Mouse (Mus musculus) layer of hippocampus, adult 9-10 months (tissue): ENCODE results near the gene Rasa2.
"Not testable (repeated sequence)": the region's sequence is repeated elsewhere in the genome, so short reads cannot be mapped to it uniquely, and the experiment has no call there.

Experiments
- DNase-seq: peaks from one replicate; pipeline ENCODE4 v3.0.0; 2022; ENCODE audit warnings: low spot score

The Rasa2 gene

GRCm38 (mm10) chr9:96583076-96583475 is 48.3 kb downstream of the Rasa2 start:
- DNase-seq: no peak

DNA sequence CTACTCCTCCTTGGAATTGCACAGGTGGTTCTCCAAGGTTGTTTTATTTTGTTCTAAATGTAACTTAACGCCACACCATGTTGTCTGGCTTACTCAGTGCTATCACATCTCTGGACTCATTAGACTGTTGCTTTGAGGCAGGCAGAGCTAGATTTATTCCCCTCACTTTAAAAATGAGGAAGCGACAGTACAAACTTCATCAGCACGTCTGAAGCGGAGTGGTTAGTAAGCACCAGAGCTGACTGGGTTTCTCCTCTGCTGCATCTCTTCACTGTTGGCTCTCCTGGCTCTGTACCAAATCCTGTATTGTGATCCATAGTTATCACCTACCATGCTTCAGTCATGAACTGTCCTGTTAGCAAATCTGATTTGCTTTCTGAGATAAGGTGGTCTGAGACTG is 53.2 kb downstream of the Rasa2 start:
- DNase-seq: no peak

DNA sequence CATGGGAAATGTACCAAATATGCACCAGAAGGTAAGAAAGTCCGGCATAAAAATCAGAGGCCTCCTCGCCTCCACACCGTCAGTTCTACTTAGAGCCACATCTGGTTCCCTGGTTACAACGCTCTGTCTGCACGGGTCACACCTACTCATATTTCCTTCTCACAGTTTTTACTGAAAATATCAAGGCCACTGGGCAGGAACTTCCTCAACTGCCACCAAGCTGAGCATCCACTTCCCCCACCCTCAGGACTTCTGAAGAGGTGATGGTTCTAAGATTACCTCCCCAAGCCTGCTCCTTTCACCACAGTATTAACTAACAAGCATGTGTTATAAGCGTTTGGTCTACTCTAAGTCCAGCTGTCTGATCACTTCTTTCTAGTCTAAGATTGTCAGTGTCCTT is 53.7 kb downstream of the Rasa2 start:
- DNase-seq: no peak

DNA sequence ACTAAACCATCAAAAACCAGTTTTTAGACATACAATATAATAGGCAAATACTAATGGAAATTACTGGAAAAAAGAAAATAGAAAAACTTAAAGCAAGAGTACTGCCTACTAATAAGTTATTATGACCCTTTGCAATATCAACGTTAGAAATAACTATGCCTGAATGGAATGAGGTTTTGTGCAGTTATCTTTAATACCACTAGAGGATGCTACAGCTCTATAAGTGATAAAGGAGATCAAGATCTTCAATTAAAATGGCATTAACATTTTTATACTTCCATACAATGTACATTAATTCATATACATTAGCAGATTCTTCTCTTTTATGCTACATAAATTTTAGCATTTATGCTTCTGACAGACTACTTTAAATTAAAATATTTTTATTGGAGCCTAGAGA is 58.2 kb downstream of the Rasa2 start:
- peak; percentile 62 for DNase-seq

DNA sequence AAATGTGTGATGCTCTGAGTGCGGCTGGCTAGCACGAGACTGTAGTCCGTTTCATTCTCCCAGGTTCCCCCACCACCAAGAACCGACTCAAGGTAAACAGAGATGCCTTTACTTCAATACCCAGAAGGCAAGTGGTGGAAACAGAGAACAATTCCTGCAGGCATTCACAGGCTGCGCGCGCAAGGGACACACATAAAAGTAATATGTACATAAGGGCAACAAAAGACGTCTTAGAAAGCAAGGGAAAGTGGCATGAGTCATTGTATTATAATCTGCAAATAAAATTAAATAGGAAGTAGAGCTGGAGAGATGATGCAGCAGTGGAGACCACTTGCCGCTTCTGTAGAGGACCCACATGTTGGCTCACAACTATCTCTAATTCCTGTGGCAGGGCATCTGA is 58.7 kb downstream of the Rasa2 start:
- DNase-seq: no peak

GRCm38 (mm10) chr9:96566470-96566996 is 64.9 kb downstream of the Rasa2 start:
- no peak for DNase-seq

DNA sequence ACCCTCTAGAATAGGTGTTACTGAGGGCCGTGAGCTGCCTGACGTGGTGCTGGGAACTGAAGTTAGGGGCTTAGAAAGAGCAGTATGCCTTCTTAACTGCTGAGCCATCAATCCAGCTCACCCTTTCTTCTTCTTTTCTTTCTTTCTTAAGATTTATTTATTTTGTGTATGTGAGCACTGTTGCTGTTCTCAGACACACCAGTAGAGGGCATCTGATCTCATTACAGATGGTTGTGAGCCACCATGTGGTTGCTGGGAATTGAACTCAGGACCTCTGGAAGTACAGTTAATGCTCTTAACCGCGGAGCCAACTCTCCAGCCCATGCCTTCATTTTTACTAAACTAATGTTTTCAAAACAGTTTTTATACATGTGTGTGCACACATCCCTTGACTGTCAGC is 67.9 kb downstream of the Rasa2 start:
- DNase-seq: no peak

DNA sequence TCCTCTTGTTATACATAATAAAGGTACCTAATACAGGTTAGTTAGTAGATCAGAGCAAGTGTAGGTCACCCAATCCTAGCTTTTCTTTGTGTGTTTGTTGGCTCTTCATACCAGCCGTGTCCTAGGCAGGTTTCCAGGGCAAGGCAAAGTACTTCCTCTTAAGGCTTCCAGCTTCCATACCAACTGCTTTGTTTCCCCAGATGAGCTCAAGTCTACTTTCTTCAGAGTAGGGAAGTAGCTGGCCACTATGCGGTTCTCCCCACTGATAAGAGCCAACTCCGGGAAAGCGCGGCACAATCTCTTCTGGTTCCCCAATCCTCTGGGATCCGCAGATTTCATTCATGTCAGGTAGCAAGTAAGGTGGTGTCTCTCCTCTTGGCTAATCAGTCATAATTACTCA is 72.3 kb downstream of the Rasa2 start:
- no peak for DNase-seq

GRCm38 (mm10) chr9:96558594-96558993 is 72.8 kb downstream of the Rasa2 start:
- no peak for DNase-seq

DNA sequence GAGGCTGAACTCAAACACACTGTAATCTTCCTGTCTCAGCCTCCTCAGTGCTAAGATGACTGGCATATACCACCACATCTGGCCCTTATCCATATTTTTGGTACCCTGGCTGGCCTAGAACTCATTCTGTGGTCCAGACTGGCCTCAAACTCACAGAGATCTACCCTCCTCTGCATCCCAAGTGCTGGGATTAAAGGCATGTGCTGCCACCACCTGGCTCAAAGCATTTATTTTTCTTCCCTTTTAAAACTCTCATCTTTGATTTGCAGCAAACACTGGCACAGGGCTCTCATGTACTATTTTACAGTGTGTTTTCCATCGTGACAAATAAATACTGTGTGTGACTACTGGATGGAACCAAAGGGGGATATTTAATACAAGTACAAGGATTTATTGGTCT is 77.3 kb downstream of the Rasa2 start:
- DNase-seq: no peak

- no peak for DNase-seq
These were observed 86.0 kb downstream of the Rasa2 start for GRCm38 (mm10) chr9:96545410-96545809.

- DNase-seq: no peak
These were observed 87.5 kb downstream of the Rasa2 start for GRCm38 (mm10) chr9:96543643-96544640.

- no peak for DNase-seq
These were observed 92.5 kb downstream of the Rasa2 start for GRCm38 (mm10) chr9:96538916-96539315.

DNA sequence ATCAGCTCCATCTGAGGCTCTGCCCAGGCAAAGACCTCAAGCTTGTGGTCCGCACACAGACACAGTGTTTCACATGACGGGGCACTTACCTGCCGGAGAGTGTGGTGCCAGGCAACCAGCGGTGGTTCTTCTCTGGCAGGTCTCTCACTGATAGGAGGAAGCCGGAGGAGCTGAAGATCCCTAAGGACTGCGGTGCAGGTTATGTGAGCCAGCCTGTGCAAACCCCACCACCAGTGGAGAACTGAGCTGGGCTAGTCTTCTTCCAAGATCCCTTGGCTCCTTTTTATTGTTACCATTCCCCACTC is 93.8 kb downstream of the Rasa2 start:
- no peak for DNase-seq

- DNase-seq: no peak
These were observed 94.4 kb downstream of the Rasa2 start for GRCm38 (mm10) chr9:96536895-96537614.

DNA sequence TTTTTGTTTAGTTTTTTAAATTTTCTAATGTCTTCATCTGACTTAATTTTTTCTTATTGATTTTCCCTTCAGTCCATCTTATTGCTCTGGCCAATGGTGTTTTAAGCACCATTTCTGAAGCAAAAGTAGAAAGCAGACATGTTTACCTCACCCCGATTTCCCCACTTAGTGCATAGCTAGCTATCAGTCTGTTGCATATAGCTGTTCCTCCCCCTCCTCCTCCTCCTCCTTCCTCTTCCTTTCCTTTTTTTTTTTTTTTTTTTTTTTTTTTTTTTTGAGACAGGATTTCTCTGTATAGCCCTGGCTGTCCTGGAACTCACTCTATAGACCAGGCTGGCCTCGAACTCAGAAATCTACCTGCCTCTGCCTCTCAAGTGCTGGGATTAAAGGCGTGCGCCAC is 95.3 kb downstream of the Rasa2 start:
- DNase-seq: not testable (repeated sequence)

- DNase-seq: no peak
These were observed 96.0 kb downstream of the Rasa2 start for GRCm38 (mm10) chr9:96535431-96535830.

DNA sequence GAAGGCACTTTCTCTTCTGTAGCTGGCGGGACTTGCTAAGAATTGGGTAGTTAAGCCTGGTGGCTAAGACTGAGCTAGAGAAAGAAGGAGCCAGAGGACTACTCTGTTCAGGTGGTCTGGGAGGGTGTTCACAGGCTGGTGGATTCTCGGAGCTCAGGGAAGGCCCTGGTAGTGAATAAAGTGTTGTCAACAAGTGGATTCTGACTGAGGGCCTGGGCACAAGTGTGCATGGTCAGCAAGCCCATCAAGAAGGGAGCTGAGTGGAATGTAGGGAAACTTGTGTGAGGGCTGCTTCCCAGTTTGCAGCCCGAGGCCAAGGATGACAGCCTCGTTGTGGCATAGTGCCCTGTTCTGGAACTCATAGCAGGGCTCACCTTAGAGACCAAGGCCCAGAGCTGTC is 97.2 kb downstream of the Rasa2 start:
- DNase-seq: no peak

DNA sequence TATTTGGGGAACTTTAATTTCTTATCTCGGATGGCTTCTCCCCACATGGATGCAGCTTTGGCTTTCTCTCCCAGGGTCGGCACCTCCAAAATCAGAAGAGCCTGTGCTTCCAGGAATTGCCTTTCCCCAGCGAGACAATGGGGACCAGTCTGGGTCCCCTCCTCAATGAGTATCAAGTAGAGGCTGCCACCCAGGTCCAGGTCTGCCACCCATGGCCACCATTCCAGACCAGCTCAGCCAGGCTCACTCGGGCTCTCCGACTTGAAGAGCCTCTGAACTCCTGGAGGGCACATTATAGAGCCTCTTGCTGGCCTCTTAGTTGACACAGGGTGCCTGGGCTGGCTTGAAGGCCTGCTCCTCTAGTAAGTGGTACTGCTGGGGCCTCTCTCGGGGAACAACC is 97.9 kb downstream of the Rasa2 start:
- DNase-seq: no peak

DNA sequence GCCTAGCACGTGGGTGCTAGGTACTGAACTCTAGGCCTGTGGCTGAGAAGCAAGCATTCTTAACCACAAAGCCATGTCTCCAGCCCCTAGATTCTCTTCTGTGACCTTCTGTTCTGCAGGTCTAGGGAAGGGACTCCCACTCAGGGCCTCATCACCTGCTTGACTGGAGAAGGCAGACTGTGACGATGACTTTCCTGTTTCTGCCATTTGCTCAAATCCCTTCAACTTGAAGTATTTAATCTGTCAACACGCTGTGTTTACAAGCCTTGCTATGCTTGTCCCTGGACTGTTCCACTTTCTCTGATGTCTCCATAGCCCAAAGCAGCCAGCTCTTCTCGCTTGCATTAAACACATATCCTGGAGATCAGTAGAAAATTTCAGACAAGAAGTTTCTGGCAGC is 98.9 kb downstream of the Rasa2 start:
- no peak for DNase-seq

- DNase-seq: no peak
These were observed 100.7 kb downstream of the Rasa2 start for GRCm38 (mm10) chr9:96530674-96531081.

DNA sequence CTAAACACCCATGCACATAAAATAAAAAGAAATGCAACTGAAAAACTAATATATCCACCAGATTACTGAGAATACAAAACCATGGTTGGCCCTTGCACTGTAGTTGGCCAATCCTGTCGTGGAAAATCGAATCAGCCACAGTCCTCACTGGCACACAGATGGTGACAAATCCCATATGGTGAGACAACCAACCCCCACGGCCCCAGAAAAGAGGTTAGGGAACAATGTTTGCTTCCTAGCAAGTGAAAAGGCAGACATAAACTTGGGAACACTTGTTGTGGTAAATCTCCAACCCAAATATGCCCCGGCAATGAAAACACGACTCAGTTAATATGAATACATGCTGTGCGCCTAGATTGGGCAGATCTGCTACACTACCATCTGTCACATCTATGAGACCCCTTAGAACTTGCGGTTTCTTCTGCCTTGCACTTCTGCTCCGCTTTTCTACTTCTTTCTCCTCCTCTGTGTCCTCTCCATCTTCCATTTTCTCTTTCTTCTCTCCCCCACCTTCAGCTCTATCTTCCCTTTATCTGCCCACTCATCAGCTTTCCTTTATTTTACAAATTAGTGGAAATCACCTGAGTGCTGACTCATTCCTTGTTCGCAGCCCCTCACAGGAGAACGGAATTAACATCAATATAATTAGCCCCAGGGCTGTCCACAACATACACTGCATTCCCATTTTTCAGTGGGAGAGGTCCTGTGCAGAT is 101.3 kb downstream of the Rasa2 start:
- no peak for DNase-seq

- no peak for DNase-seq
These were observed 105.4 kb downstream of the Rasa2 start for GRCm38 (mm10) chr9:96526011-96526410.
